Mouse (Mus musculus) stomach, embryonic 14.5 days (tissue): ENCODE measurements around the gene Cirbp. TPM values are rescaled to one million over a fixed set of nuclear protein-coding genes. Genes with fewer than 3 reads are reported as not detected.

Source experiments
- ATAC-seq: fragments of 200-750 bp; cut with Nextera tagmentation; 2 replicates; pipeline ENCODE4 v1.8.0; 2017; ENCODE audit warnings: low read depth, moderate TSS enrichment; ENCODE audit not compliant: insufficient number of reproducible peaks, insufficient read depth, low FRiP score
- H3K27ac ChIP-seq: fragments of 300-500 bp; sonication (generic); 2 replicates; pipeline ENCODE4 v1.5.1; 2014; ENCODE audit warnings: mild to moderate bottlenecking, low read length, moderate library complexity, mixed read lengths
- H3K27me3 ChIP-seq: fragments of 300-500 bp; sonication (generic); 2 replicates; pipeline ENCODE4 v1.6.1; 2014; ENCODE audit warnings: low read length, control low read depth, mixed read lengths; ENCODE audit not compliant: control insufficient read depth, insufficient read depth
- H3K36me3 ChIP-seq: fragments of 300-500 bp; sonication (generic); 2 replicates; pipeline ENCODE4 v1.6.1; 2014; ENCODE audit warnings: mild to moderate bottlenecking, control low read depth, low read length, moderate library complexity, mixed read lengths; ENCODE audit not compliant: control insufficient read depth, insufficient read depth
- H3K4me1 ChIP-seq: fragments of 300-500 bp; sonication (generic); 2 replicates; pipeline ENCODE4 v1.6.1; 2014; ENCODE audit warnings: low read length, control low read depth, mixed read lengths; ENCODE audit not compliant: control insufficient read depth, insufficient read depth
- H3K4me2 ChIP-seq: fragments of 300-500 bp; sonication (generic); replicated peaks from 2 replicates; pipeline ENCODE4 v1.6.1; 2014; ENCODE audit warnings: low read depth, low read length, control low read depth
- H3K4me3 ChIP-seq: fragments of 300-500 bp; sonication (generic); 2 replicates; pipeline ENCODE4 v1.5.1; 2014; ENCODE audit warnings: low read depth, low read length, control low read depth
- H3K9ac ChIP-seq: fragments of 300-500 bp; sonication (generic); replicated peaks from 2 replicates; pipeline ENCODE4 v1.6.1; 2014; ENCODE audit warnings: low read depth, mild to moderate bottlenecking, control low read depth, low read length, moderate library complexity, mixed read lengths
- H3K9me3 ChIP-seq: fragments of 300-500 bp; sonication (generic); 2 replicates; pipeline ENCODE4 v1.6.1; 2016; ENCODE audit warnings: low read depth, low read length, control low read depth; ENCODE audit not compliant: control insufficient read depth
- WGBS: fragments of 180-500 bp; shearing (Covaris S2); extraction: QIAGEN DNeasy Blood & Tissue Kit; methylation state at CpG from one replicate; pipeline ENCODE4 v1.1.7; 2014; 5-methylcytosine and 5-hydroxymethylcytosine counted together
- polyA plus RNA-seq: library from polyadenylated mRNA; unstranded; fragments of >200 nt; fragmentation: Nextera tagmentation; extraction: Ambion mirVana; gene quantifications from 2 replicates; pipeline ENCODE4 v1.2.1, GENCODE M21; 2014

The Cirbp gene
- polyA plus RNA-seq, 1 experiment from 2014 or later = 92.7 TPM

GRCm38 (mm10) chr10:80150226-80151210 is 15.3 kb upstream of the Cirbp start:
- Histone ChIP-seq H3K4me1 (peaks cover 47% of the 10 kb centered on the region), H3K4me2 (peak overlapping the region; percentile 94), H3K27me3 (no peaks in the 10 kb centered on the region), H3K27ac (peak overlapping the region; percentile 93), H3K4me3 (peak overlapping the region; percentile 67), H3K36me3 (peaks cover 48% of the 10 kb centered on the region), H3K9me3 (no peaks in the 10 kb centered on the region), H3K9ac (peak overlapping the region; percentile 92)
- ATAC-seq = no peak
- under 1% methylated on average over 61 of the region's 71 CpGs for WGBS

GRCm38 (mm10) chr10:80151211-80152034 is 14.4 kb upstream of the Cirbp start:
- H3K9ac ChIP-seq = peak overlapping the region; percentile 92
- no peaks in the 10 kb centered on the region for H3K9me3 ChIP-seq
- peak overlapping the region; percentile 94 for H3K4me2 ChIP-seq
- H3K27me3 ChIP-seq = no peaks in the 10 kb centered on the region
- peaks cover 51% of the 10 kb centered on the region for H3K36me3 ChIP-seq
- ATAC-seq = no peak
- peak overlapping the region; percentile 93 for H3K27ac ChIP-seq
- H3K4me3 ChIP-seq = peak overlapping the region; percentile 67
- under 1% methylated on average over 25 of the region's 26 CpGs for WGBS
- H3K4me1 ChIP-seq = peaks cover 47% of the 10 kb centered on the region

DNA sequence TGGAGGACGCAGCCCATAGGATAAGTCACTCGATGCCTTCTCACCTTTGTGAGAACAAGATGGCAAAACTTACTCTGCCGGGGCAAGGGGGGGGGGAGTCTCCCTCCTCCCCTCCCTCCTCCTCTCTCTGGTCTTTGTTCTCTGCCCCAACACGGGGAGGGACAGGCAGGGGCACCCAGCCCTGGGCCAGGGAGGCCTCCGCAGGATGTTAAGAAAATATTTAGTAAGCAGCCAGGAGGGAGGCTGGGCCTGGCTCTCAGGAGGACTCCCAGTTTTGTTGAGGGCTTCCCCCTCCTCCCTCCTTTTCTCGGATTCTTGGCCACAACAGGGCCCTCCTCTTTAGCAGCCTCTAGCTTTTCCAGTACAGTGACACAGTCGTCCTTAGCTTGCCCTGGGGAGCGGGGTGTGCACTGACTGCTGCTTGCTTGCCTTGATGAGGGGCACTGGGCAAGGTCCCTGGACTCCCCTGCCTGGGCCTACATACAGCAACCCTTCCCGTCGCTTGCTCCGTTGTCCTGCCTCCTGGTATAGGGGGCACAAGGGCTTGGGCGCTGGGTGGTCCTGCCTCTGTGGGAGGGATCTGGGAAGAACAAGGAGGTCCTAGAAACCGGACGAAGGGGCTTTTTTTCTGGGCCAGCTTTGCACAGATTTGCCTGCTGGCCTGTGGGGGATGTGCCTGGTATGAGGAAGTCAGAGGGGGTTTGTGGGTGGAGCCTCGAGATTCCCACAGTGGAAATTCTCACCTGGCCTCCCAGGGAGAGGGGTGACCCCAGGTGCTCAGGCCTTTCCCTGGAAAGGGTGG is 13.5 kb upstream of the Cirbp start:
- Histone ChIP-seq H3K27me3 (no peaks in the 10 kb centered on the region), H3K36me3 (peaks cover 59% of the 10 kb centered on the region), H3K9ac (peak overlapping the region; percentile 92), H3K27ac (peak overlapping the region; percentile 93), H3K4me3 (peak overlapping the region; percentile 67), H3K4me1 (peaks cover 46% of the 10 kb centered on the region), H3K9me3 (no peaks in the 10 kb centered on the region), H3K4me2 (peak overlapping the region; percentile 94)
- no peak for ATAC-seq
- 4% methylated on average over 15 of the region's 15 CpGs for WGBS

DNA sequence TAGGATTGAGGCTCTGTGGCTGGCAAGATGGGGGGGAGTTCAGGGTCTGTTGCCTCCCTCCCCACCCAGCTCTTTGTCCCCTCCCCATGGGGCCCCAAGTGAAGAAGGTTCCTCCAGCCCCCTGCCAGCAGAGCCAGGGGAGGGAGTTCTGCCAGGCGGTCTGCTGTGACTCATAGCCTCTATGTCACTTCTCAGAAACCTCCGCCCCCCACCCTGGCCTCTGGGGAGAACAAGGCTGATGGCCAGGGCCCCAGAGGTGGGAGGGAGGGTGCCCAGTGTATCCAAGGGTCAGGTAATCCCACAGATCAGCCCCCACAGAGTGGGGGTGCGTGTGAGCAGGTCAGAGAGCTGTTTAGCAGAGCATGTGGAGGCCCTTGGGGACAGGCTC is 12.9 kb upstream of the Cirbp start:
- Histone ChIP-seq H3K9ac (peak overlapping the region; percentile 92), H3K9me3 (no peaks in the 10 kb centered on the region), H3K4me1 (peaks cover 48% of the 10 kb centered on the region), H3K27me3 (no peaks in the 10 kb centered on the region), H3K4me2 (peak overlapping the region; percentile 94), H3K4me3 (peak overlapping the region; percentile 67), H3K36me3 (peaks cover 64% of the 10 kb centered on the region), H3K27ac (peak overlapping the region; percentile 93)
- no peak for ATAC-seq
- WGBS = 6% methylated on average over 3 of the region's 3 CpGs

DNA sequence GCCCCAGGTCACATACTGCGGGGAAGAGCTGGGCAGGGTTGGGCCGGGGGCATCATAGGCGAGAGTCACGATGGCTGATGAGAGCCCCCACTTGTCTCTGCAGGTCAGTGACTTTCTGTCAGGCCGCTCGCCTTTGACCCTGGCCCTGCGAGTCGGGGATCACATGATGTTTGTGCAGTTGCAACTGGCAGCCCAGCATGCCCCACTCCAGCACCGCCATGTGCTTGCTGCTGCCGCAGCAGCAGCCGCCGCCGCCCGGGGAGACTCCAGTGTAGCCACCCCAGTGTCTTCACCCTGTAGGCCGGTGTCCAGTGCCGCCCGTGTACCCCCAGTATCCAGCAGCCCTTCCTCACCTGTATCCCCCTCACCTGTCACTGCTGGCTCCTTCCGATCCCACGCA is 12.1 kb upstream of the Cirbp start:
- Histone ChIP-seq H3K9me3 (no peaks in the 10 kb centered on the region), H3K27me3 (no peaks in the 10 kb centered on the region), H3K4me1 (peaks cover 56% of the 10 kb centered on the region), H3K4me3 (0 out of 2 replicates have a peak overlapping the region, but pooled peaks have one; percentile 67), H3K27ac (peak overlapping the region; percentile 93; the same call in 1 of the 2 replicates), H3K36me3 (peaks cover 64% of the 10 kb centered on the region), H3K4me2 (0 out of 2 replicates have a peak overlapping the region, but pooled peaks have one; percentile 94), H3K9ac (no peak overlapping the region)
- 73% methylated on average over 19 of the region's 19 CpGs for WGBS
- no peak for ATAC-seq

GRCm38 (mm10) chr10:80154384-80154783 is 11.4 kb upstream of the Cirbp start:
- ATAC-seq = no peak
- Histone ChIP-seq H3K9ac (no peak overlapping the region), H3K4me3 (no peak overlapping the region), H3K27me3 (no peaks in the 10 kb centered on the region), H3K9me3 (no peaks in the 10 kb centered on the region), H3K4me1 (peaks cover 62% of the 10 kb centered on the region), H3K27ac (no peak overlapping the region), H3K36me3 (peaks cover 64% of the 10 kb centered on the region), H3K4me2 (no peak overlapping the region)
- 85% methylated on average over 7 of the region's 7 CpGs for WGBS

DNA sequence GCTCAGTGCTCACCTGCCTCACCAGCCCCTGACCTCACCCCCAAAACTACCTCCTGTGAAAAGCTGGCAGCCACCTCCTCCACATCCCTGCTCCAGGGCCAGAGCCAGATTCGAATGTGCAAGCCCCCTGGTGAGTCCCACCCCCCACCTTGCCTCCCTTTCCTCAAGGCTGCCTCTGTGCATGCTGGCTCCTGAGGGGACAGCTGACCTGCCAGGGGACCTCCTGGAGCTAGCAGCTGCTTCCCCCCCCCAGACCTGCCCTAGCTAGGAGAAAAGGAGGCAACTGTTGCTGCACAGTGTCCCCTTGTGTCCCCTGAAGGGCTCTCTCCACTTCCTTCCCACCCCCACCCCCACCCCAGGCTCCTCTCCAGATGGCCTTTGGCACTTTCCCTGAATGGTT is 10.5 kb upstream of the Cirbp start:
- peak overlapping the region; percentile 44; the same call in 1 of the 2 replicates for H3K27ac ChIP-seq
- 50% methylated on average over 1 of the region's 1 CpGs for WGBS
- no peak overlapping the region for H3K4me3 ChIP-seq
- no peak for ATAC-seq
- peaks cover 66% of the 10 kb centered on the region for H3K4me1 ChIP-seq
- no peak overlapping the region for H3K9ac ChIP-seq
- no peaks in the 10 kb centered on the region for H3K9me3 ChIP-seq
- peaks cover 64% of the 10 kb centered on the region for H3K36me3 ChIP-seq
- no peak overlapping the region for H3K4me2 ChIP-seq
- H3K27me3 ChIP-seq = no peaks in the 10 kb centered on the region
